Mouse (Mus musculus) lung, adult 2 months (tissue): Measurements from ENCODE around the gene Golga1. TPM values are rescaled to one million over a fixed set of nuclear protein-coding genes. Genes with fewer than 3 reads are reported as not detected.

Experiments
- DNase-seq: peaks from one replicate; pipeline ENCODE4 v3.0.0; 2022
- H3K4me1 ChIP-seq: fragments of 200-500 bp; 2 replicates; pipeline ENCODE4 v1.6.1; 2011; ENCODE audit warnings: low read length; ENCODE audit not compliant: control insufficient read depth, insufficient read depth
- H3K4me3 ChIP-seq: fragments of 200-500 bp; replicated peaks from 2 replicates; pipeline ENCODE3; 2011; ENCODE audit warnings: low read depth, mild to moderate bottlenecking, control low read depth, low read length; ENCODE audit errors: extremely low read depth
- CTCF ChIP-seq: fragments of 200-500 bp; IDR thresholded peaks from 2 replicates; pipeline ENCODE4 v1.5.1; 2011; ENCODE audit warnings: mild to moderate bottlenecking, low read length, control low read depth; ENCODE audit not compliant: insufficient read depth
- POLR2A ChIP-seq: fragments of 200-500 bp; IDR thresholded peaks from 2 replicates; pipeline ENCODE4 v1.6.1; 2011; ENCODE audit warnings: low read depth, mild to moderate bottlenecking, control low read depth, low read length, borderline replicate concordance; ENCODE audit errors: extremely low read depth
- WGBS: fragments of 180-500 bp; shearing (Covaris S2); methylation state at CpG from one replicate; pipeline ENCODE4 v1.1.7; 2018; 5-methylcytosine and 5-hydroxymethylcytosine counted together
- polyA plus RNA-seq: library from polyadenylated mRNA; depleted of rRNA; stranded (reverse); fragments of >200 nt; gene quantifications from 2 replicates; pipeline ENCODE4 v1.2.3, GENCODE M21; 2012

Gene Golga1
- polyA plus RNA-seq, 1 experiment: 10.2 TPM

DNA sequence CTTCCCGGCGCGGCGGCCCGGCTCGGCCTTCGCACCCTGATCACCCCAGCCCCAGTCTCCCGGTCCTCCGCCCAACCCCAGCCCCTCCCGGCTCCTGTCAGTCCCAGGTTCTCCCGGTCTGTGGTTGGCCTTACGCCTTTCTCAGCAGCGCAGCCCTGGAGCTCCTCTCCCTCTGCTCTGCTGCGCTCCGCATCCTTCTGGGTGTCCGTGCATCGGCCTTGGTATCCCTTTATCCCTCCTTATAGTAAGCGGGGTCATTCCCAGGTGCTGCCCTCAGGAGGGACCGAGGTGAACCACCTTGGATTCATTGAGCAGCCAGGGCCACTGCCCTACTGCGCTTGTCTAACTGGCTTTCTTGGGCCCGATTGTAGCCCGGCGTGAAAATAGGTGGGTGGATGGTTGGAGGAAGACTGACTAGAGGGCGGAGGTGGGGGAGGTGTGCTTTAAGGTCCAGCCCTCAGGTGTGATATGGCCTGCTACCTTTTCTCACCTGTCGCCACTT lies 56.9 kb downstream of the Golga1 start:
- DNase-seq: no peak
- H3K4me1 ChIP-seq: peaks cover 21% of the 10 kb centered on the region
- under 1% methylated on average over 25 of the region's 25 CpGs for WGBS
- no peak for TF ChIP-seq CTCF
- no peak for TF ChIP-seq POLR2A
- peak overlapping the region; percentile 88 for H3K4me3 ChIP-seq

DNA sequence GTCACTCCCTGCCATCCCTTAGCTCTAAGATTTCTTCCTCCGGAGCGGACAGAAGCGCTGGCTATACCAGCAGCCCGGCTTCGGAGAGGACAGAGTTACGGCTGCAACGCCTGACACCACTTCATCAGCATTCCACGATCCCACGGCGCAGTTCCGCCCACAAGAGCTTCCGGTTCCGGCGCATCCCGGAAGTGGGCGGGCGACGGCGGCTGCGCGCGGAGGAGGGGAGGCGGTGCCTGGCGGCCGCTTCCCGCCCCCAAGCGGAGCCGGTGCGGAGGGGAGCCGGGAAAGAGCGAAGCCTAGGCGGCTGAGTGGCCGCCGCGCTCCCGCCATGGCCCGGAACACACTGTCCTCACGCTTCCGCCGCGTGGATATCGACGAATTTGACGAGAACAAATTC lies 57.5 kb downstream of the Golga1 start:
- H3K4me3 ChIP-seq: peak overlapping the region; percentile 95
- WGBS: under 1% methylated on average over 44 of the region's 44 CpGs
- peak; percentile 94 for DNase-seq
- TF ChIP-seq POLR2A (peak; percentile 85), CTCF (no peak)
- peaks cover 22% of the 10 kb centered on the region for H3K4me1 ChIP-seq

DNA sequence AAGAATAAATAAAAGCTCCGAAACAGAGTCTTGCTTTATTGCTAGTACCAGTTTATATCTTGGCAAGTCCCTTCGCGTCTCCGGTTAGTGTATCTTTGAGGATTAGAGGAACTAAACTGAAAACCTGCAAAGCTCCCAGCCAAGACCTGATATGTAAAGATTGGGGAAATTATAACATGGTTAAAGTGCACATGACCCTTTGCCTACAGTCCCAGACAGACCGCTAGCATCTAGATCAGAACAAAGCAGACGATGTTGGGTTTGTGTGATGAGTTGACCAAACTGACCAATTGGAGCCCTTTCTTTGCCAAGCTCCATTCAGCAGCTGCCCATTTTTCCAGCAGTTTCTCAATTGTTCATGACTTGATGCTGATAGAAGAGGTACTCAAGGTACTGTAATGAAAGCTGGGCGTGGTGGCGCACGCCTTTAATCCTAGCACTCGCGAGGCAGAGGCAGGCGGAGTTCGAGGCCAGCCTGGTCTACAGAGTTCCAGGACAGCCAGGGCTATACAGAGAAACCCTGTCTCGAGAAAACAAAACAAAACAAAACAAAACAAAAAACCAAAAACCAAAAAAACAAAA lies 59.1 kb downstream of the Golga1 start:
- Histone ChIP-seq H3K4me1 (peaks cover 22% of the 10 kb centered on the region), H3K4me3 (no peak overlapping the region)
- DNase-seq: no peak
- 84% methylated on average over 14 of the region's 14 CpGs for WGBS
- TF ChIP-seq POLR2A: no peak
- no peak for TF ChIP-seq CTCF

DNA sequence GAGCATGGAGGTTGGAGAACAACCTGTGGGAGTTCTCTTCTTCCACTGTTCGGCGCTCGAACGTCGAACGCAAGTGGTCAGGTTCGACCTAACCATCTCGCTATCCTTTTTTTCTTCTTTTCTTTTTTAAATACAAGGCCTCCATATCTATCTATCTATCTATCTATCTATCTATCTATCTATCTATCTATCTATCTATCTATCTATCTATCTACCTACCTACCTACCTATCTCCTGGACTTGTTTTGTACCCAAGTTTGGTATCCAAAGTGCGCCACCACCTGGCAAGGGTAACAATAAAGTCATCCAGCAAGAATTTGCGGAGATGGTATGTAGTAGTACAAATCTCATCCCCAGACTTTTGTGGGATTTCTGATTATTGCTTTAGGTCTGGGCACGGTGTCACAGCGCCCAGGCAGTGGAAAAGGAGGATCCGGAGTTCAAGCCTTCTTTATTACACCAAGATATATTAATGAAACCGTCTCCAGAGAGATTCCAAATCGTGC lies 59.7 kb downstream of the Golga1 start, which contains the start of gene Rpl35:
TSS of gene Rpl35 (minus strand) at position 51 of the 506 bp plus-strand sequence.
- no peak for TF ChIP-seq POLR2A
- no peak for TF ChIP-seq CTCF
- Histone ChIP-seq H3K4me1 (peaks cover 22% of the 10 kb centered on the region), H3K4me3 (peak within 1 kb of the TSS; percentile 99)
- 10% methylated on average over 15 of the region's 15 CpGs for WGBS
- DNase-seq: peak; percentile 47

DNA sequence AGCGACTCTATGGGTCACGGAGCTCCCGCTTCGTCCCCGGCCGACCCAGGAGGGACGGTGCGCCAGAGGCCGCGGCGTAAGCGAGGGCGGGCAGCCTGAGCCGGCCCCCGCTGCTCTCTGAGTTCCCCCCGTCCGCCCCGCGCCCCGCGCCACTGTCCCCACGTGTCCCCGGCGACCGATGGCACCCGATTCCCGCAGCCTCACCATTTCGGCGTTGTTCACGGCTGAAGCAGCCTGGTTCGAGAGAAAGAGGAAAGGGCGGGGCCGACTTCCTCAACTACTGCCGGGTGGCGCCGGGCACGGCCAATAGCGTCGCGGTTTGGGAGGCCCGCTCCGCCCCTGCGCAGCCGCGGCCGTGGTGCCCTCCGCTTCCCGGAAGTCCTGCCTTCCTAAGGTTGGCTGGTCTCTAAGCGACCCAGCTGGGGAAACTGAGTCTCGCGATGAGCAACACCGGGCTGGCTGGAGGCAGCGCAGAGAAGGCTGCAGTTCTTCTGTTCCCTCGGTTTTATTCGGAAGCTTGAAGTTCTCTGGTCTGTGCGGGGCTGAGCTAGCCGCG lies 60.4 kb downstream of the Golga1 start, which contains the start of gene Arpc5l:
TSS of gene Arpc5l (plus strand) at position 469 of the 556 bp plus-strand sequence.
- H3K4me3 ChIP-seq: peak within 1 kb of the TSS; percentile 99
- peak; percentile 88 for DNase-seq
- under 1% methylated on average over 58 of the region's 58 CpGs for WGBS
- H3K4me1 ChIP-seq: peaks cover 22% of the 10 kb centered on the region
- TF ChIP-seq POLR2A (peak; percentile 83), CTCF (no peak)

GRCm38 (mm10) chr2:39004372-39004771 lies 61.0 kb downstream of the Golga1 start:
- peak overlapping the region; percentile 80 for H3K4me3 ChIP-seq
- peaks cover 22% of the 10 kb centered on the region for H3K4me1 ChIP-seq
- 0% methylated on average over 11 of the region's 11 CpGs for WGBS
- no peak for TF ChIP-seq POLR2A
- TF ChIP-seq CTCF: no peak
- DNase-seq: peak; percentile 36

GRCm38 (mm10) chr2:39003512-39003911 lies 61.8 kb downstream of the Golga1 start:
- 61% methylated on average over 5 of the region's 5 CpGs for WGBS
- Histone ChIP-seq H3K4me3 (no peak overlapping the region), H3K4me1 (peaks cover 19% of the 10 kb centered on the region)
- DNase-seq: no peak
- TF ChIP-seq POLR2A (no peak), CTCF (no peak)

- DNase-seq: no peak
- TF ChIP-seq CTCF: no peak
- TF ChIP-seq POLR2A: no peak
- H3K4me3 ChIP-seq: no peak overlapping the region
- WGBS: 42% methylated on average over 8 of the region's 8 CpGs
- peaks cover 18% of the 10 kb centered on the region for H3K4me1 ChIP-seq
Observed at GRCm38 (mm10) chr2:39003106-39003505, 62.2 kb downstream of the Golga1 start.

DNA sequence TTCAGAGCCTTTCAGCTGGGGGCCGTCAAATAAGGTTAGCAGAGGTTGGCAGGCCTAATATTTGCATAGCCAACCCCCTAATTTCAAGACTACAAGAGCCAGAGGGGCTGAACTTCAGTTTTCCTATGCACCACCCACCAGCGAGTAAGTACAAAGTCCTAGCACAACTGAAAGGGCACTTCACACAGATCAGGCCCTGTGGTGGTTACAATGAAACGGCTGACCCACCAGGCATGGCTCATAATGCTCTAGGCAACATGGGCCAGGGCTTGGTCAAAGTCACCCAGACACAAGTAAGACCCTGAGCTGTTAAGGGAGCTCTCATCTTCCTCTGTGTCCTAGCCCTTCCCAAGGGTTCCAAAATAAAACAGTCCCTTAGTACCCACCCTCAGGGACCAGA lies 63.5 kb downstream of the Golga1 start:
- 76% methylated on average over 3 of the region's 3 CpGs for WGBS
- Histone ChIP-seq H3K4me1 (peaks cover 18% of the 10 kb centered on the region), H3K4me3 (no peak overlapping the region)
- DNase-seq: no peak
- no peak for TF ChIP-seq CTCF
- TF ChIP-seq POLR2A: no peak

DNA sequence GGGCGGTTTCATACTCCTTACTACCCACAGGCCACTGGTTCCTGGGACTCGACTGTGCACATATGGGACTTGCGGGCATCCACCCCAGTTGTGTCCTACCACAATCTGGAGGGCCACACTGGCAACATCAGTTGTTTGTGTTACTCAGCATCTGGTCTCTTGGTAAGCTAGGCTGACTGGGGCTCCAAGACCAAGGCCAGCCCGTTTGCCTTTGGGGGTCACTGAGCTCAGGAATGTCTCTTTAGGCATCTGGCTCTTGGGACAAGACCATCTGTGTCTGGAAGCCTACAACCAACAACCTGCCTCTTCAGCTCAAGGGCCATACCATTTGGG lies 64.8 kb downstream of the Golga1 start:
- no peak overlapping the region for H3K4me3 ChIP-seq
- peaks cover 14% of the 10 kb centered on the region for H3K4me1 ChIP-seq
- WGBS: 77% methylated on average over 4 of the region's 4 CpGs
- TF ChIP-seq CTCF: no peak
- no peak for TF ChIP-seq POLR2A
- DNase-seq: no peak
